In the genomic region with DNA sequence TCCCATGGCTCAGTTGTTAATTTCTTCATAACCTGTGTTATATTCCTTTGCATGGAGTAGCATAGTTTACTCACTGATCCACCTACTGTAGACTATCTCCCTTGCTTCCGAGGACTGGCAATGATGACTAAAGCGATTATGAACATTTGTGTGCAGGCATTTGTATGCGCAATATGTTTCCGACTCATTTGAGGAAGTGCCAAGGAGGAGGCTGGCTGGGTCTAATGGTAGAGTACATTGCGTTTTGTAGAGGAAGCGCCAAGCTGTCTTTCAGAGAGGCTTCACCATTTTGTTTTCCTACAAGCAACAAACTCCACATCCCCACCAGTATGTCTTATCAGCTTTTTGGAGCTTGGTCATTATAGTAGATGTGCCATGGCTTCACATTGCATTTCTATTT, we compare ENCODE assay signal across 19 mouse cellular contexts.
DNase-seq lines count a peak whose midpoint lies in the region; ATAC-seq and TF ChIP-seq lines count a peak whose summit lies in the region.
"Had no signal": no experiment of that assay in that cellular context is flagged by ENCODE, and none has a peak within 500 bp of the region (broad histone marks: within the 10 kb centered on the region; RNA-seq: fewer than 3 reads in every experiment).

No protein-coding gene starts in this region.

- H3K27ac ChIP-seq in forebrain, embryonic 16.5 days (ENCODE audit: low read length) = no peak overlapping the region
- H3K27ac ChIP-seq in forebrain, embryonic 15.5 days (replicated peaks) = no peak overlapping the region
- no peak overlapping the region for H3K27ac ChIP-seq in MEL (ENCODE audit: control insufficient read depth, low read depth, low read length)
- H3K27ac ChIP-seq: gastrocnemius, adult 2 months; hindbrain, embryonic 14.5 days; kidney, embryonic 15.5 days; liver, embryonic 14.5 days; lung, embryonic 15.5 days; midbrain, embryonic 15.5 days had no signal

- H3K9me3 ChIP-seq in forebrain, embryonic 16.5 days (ENCODE audit: control insufficient read depth, low read length) = no peaks in the 10 kb centered on the region
- H3K9me3 ChIP-seq in forebrain, embryonic 15.5 days = no peaks in the 10 kb centered on the region
- no peaks in the 10 kb centered on the region for H3K9me3 ChIP-seq in MEL (replicated peaks; ENCODE audit: insufficient read depth, low read length)
- H3K9me3 ChIP-seq: kidney, embryonic 15.5 days; lung, embryonic 15.5 days; midbrain, embryonic 15.5 days had no signal

- no peaks in the 10 kb centered on the region for H3K36me3 ChIP-seq in forebrain, embryonic 16.5 days (ENCODE audit: control insufficient read depth, insufficient read depth)
- H3K36me3 ChIP-seq in forebrain, embryonic 15.5 days = no peaks in the 10 kb centered on the region
- H3K36me3 ChIP-seq in MEL (ENCODE audit: control insufficient read depth in 1 of 2, insufficient read depth in 2 of 2, low read length in 2 of 2) = peaks cover 0 to 7% of the 10 kb centered on the region in 2 experiments; a peak in 2 of 4 replicates
- H3K36me3 ChIP-seq: G1E; kidney, embryonic 15.5 days; lung, embryonic 15.5 days; midbrain, embryonic 15.5 days had no signal

- H3K79me2 ChIP-seq in MEL (ENCODE audit: control insufficient read depth, insufficient read depth, low read length, poor library complexity) = no peaks in the 10 kb centered on the region

- no peak overlapping the region for H3K4me2 ChIP-seq in forebrain, embryonic 16.5 days (ENCODE audit: low read length)
- H3K4me2 ChIP-seq in forebrain, embryonic 15.5 days (replicated peaks) = no peak overlapping the region
- H3K4me2 ChIP-seq: hindbrain, embryonic 14.5 days; kidney, embryonic 15.5 days; lung, embryonic 15.5 days; midbrain, embryonic 15.5 days had no signal

- H3K4me3 ChIP-seq in forebrain, embryonic 16.5 days (replicated peaks; ENCODE audit: low read length) = no peak overlapping the region
- no peak overlapping the region for H3K4me3 ChIP-seq in forebrain, embryonic 15.5 days
- no peak overlapping the region for H3K4me3 ChIP-seq in MEL (ENCODE audit: control insufficient read depth in 1 of 2, insufficient read depth in 1 of 2, low read depth in 2 of 2, low read length in 2 of 2)
- H3K4me3 ChIP-seq: gastrocnemius, adult 2 months; kidney, embryonic 15.5 days; lung, embryonic 15.5 days; midbrain, embryonic 15.5 days; myocyte had no signal

- TF ChIP-seq POLR2A in MEL (IDR thresholded peaks at IDR 0.05; ENCODE audit: control insufficient read depth in 1 of 2, insufficient read depth in 1 of 2, low read depth in 1 of 2, low read length in 2 of 2, poor library complexity in 1 of 2) = no peak

- no peaks in the 10 kb centered on the region for H3K4me1 ChIP-seq in forebrain, embryonic 16.5 days (replicated peaks; ENCODE audit: control insufficient read depth, insufficient read depth, low read length)
- H3K4me1 ChIP-seq in forebrain, embryonic 15.5 days = no peaks in the 10 kb centered on the region
- H3K4me1 ChIP-seq in MEL (ENCODE audit: control insufficient read depth in 1 of 2, insufficient read depth in 2 of 2, low read length in 2 of 2) = no peaks in the 10 kb centered on the region
- H3K4me1 ChIP-seq: kidney, embryonic 15.5 days; lung, embryonic 15.5 days; midbrain, embryonic 15.5 days had no signal

- DNase-seq in MEL (ENCODE audit: low read depth, low spot score) = peak; percentile 29
- DNase-seq in layer of hippocampus, adult 11-12 months (ENCODE audit: low spot score) = peak; percentile 57
- peak; percentile 16 to 74 for DNase-seq in layer of hippocampus, postnatal 14 days (ENCODE audit: low spot score in 2 of 2)
- DNase-seq in Muller cell, postnatal 12 days (ENCODE audit: inconsistent ontology term) = no peak
- no peak for DNase-seq in cerebellum, adult 8-10 months
- DNase-seq in kidney, adult 9 months = no peak
- DNase-seq: cerebellum, adult 11 months; gastrocnemius, adult 2 months; heart, adult 18-20 months; heart, postnatal 36 days had no signal

- TF ChIP-seq RAD21 in MEL (IDR thresholded peaks at IDR 0.05; ENCODE audit: low read depth, low read length) = no peak

- ATAC-seq in forebrain, embryonic 16.5 days = 0 out of 2 replicates have a peak, but pooled peaks have one; percentile 15
- ATAC-seq in forebrain, embryonic 15.5 days (replicated peaks) = no peak
- ATAC-seq: midbrain, embryonic 15.5 days had no signal

- no peak for TF ChIP-seq CTCF in MEL (IDR thresholded peaks at IDR 0.05 in 2 of 3, conservative IDR thresholded peaks at IDR 0.05 in 1 of 3; ENCODE audit: control insufficient read depth in 1 of 3, insufficient read depth in 1 of 3, low read depth in 2 of 3, low read length in 3 of 3, poor library complexity in 1 of 3, severe bottlenecking in 1 of 3)

- WGBS in forebrain, embryonic 16.5 days = 77% methylated on average over 6 of the region's 6 CpGs
- 86% methylated on average over 6 of the region's 6 CpGs for whole genome bisulfite sequencing in forebrain, embryonic 15.5 days

- H3K9ac ChIP-seq in forebrain, embryonic 16.5 days (replicated peaks; ENCODE audit: low read depth, low read length) = no peak overlapping the region
- H3K9ac ChIP-seq in forebrain, embryonic 15.5 days (replicated peaks) = no peak overlapping the region
- no peak overlapping the region for H3K9ac ChIP-seq in MEL (ENCODE audit: control insufficient read depth, low read depth, low read length, poor library complexity, severe bottlenecking)
- H3K9ac ChIP-seq: hindbrain, embryonic 14.5 days; kidney, embryonic 15.5 days; liver, embryonic 14.5 days; lung, embryonic 15.5 days; midbrain, embryonic 15.5 days had no signal

- TF ChIP-seq EP300 in MEL (IDR thresholded peaks at IDR 0.05; ENCODE audit: low read depth in 1 of 2, low read length in 2 of 2) = no peak

- no peaks in the 10 kb centered on the region for H3K27me3 ChIP-seq in forebrain, embryonic 16.5 days (replicated peaks; ENCODE audit: control insufficient read depth, insufficient read depth, low read length)
- no peaks in the 10 kb centered on the region for H3K27me3 ChIP-seq in forebrain, embryonic 15.5 days
- no peaks in the 10 kb centered on the region for H3K27me3 ChIP-seq in MEL (ENCODE audit: control insufficient read depth in 1 of 2, insufficient read depth in 2 of 2, low read length in 2 of 2)
- H3K27me3 ChIP-seq: kidney, embryonic 15.5 days; lung, embryonic 15.5 days; midbrain, embryonic 15.5 days had no signal

TF ChIP-seq in MEL, 35 proteins besides CTCF, POLR2A, EP300 and RAD21:
- no peak for TF ChIP-seq BHLHE40 (IDR thresholded peaks at IDR 0.05; ENCODE audit: borderline replicate concordance, low read depth, low read length)

Comparison
In these comparisons a context has a peak if more than half of its experiments do, and no peak if none do; other contexts are left out.
1. DNase-seq: peak in MEL (single experiment), layer of hippocampus, adult 11-12 months (single experiment) and layer of hippocampus, postnatal 14 days (2 of 2); none in Muller cell, postnatal 12 days (single experiment), cerebellum, adult 8-10 months (single experiment) and kidney, adult 9 months (single experiment).